Mouse (Mus musculus) CH12.LX (cell line): ENCODE measurements at regions not wholly inside any gene's neighbourhood (a gene's known extent, or its start where the extent isn't known, plus 50 kb on each side); places are given as distances from the start of the nearest gene placed in this dataset.

ENCODE experiments used
- CHD1 ChIP-seq: IDR thresholded peaks from 2 replicates; pipeline ENCODE4 v1.6.1; 2012; ENCODE audit warnings: low read depth, low read length, improper control_type of control experiment, inconsistent platforms
- CTCF ChIP-seq, 2 experiments: IDR thresholded peaks in 1 of 2; conservative IDR thresholded peaks in 1 of 2; 2 replicates each; pipeline ENCODE4 v1.5.1; 2011 to 2012; ENCODE audit warnings: low read depth in 2 of 2, low read length in 2 of 2, improper control_type of control experiment in 1 of 2, inconsistent platforms in 1 of 2, mild to moderate bottlenecking in 1 of 2, moderate library complexity in 1 of 2
- E2F4 ChIP-seq: IDR thresholded peaks from 2 replicates; pipeline ENCODE4 v1.6.1; 2011; ENCODE audit warnings: low read depth, low read length, improper control_type of control experiment; ENCODE audit not compliant: insufficient replicate concordance
- KAT2A ChIP-seq: IDR thresholded peaks from 2 replicates; pipeline ENCODE4 v1.6.1; 2012; ENCODE audit warnings: low read length, improper control_type of control experiment, inconsistent platforms; ENCODE audit not compliant: insufficient replicate concordance
- MAZ ChIP-seq: IDR thresholded peaks from 2 replicates; pipeline ENCODE4 v1.6.1; 2012; ENCODE audit warnings: low read depth, mild to moderate bottlenecking, inconsistent platforms, low read length, improper control_type of control experiment, moderate library complexity
- SIN3A ChIP-seq: IDR thresholded peaks from 2 replicates; pipeline ENCODE4 v1.6.1; 2012; ENCODE audit warnings: low read length, improper control_type of control experiment, inconsistent platforms
- TCF12 ChIP-seq: IDR thresholded peaks from 2 replicates; pipeline ENCODE4 v1.6.1; 2014; ENCODE audit warnings: low read depth, mild to moderate bottlenecking, inconsistent platforms, low read length, improper control_type of control experiment
- USF2 ChIP-seq: conservative IDR thresholded peaks from 2 replicates; pipeline ENCODE4 v1.6.1; 2011; ENCODE audit warnings: low read depth, low read length, improper control_type of control experiment

- no peak for TF ChIP-seq CTCF (conservative IDR thresholded peaks at IDR 0.05 in 1 of 2, IDR thresholded peaks at IDR 0.05 in 1 of 2; ENCODE audit: low read depth in 2 of 2, low read length in 2 of 2)
- no peak for TF ChIP-seq KAT2A
- no peak for TF ChIP-seq E2F4
- no peak for TF ChIP-seq MAZ
- no peak for TF ChIP-seq USF2
- TF ChIP-seq TCF12, result no peak
- no peak for TF ChIP-seq SIN3A
- no peak for TF ChIP-seq CHD1
Observed at GRCm38 (mm10) chr8:44408462-44408861, 526.8 kb upstream of the Fat1 start.
